Comparison of ENCODE assay signal across 25 mouse cellular contexts in the genomic region with DNA sequence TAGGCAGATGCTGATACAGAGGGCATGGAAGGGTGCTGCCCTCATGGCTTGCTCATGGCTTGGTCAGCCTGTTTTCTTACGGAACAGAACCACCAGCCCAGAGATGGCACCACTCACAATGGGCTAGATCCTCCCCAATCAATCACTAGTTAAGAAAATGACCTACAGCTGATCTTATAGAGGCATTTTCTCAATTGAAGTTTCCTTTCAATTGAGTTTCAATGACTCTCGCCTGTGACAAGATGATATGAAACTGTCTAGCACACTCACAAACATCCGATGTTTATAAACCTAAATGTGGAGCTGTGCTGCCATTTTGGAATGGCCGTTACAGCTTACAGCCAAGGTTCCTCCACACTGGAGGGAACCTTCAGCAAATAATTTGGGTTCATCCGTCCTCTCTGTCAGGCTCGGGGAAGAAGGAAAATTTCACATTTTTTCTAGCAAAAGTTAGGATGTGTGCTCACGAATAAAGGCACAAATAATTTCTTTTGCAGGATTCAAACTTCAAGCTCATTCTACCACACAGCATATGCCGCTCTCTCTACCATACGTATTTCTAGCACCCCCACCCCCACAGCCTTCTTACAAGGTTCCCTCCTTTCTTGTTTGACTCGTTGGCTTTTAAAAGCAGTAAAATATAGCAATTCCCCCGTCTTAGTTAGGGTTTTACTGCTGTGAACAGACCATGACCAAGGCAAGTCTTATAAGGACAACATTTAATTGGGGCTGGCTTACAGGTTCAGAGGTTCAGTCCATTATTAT.
"Had no signal": no experiment of that assay in that cellular context is flagged by ENCODE, and none has a peak within 500 bp of the region (broad histone marks: within the 10 kb centered on the region; RNA-seq: fewer than 3 reads in every experiment).

No protein-coding gene starts in this region.

- H3K9ac ChIP-seq: intestine, embryonic 15.5 days; limb, embryonic 13.5 days; liver, embryonic 12.5 days; liver, embryonic 15.5 days; lung, embryonic 15.5 days; neural tube, embryonic 12.5 days; stomach, embryonic 15.5 days had no signal

- DNase-seq: kidney, adult 18-20 months; kidney, adult 9 months; kidney, postnatal 25 days; layer of hippocampus, postnatal 36 days; liver; lung, adult 18-20 months; lung, postnatal 10 days; lung, postnatal 36 days; midbrain, embryonic 14.5 days; retina, postnatal 1 day; spleen, adult 18-20 months; thymus, adult 2 months; thymus, postnatal 14 days; thymus, postnatal 4 days had no signal

- ATAC-seq: intestine, embryonic 15.5 days; liver, embryonic 12.5 days had no signal

- H3K36me3 ChIP-seq: intestine, embryonic 15.5 days; limb, embryonic 10.5 days; limb, embryonic 13.5 days; liver, embryonic 12.5 days; liver, embryonic 15.5 days; lung, embryonic 15.5 days; midbrain, embryonic 10.5 days; neural tube, embryonic 12.5 days; stomach, embryonic 15.5 days had no signal

- H3K4me3 ChIP-seq: intestine, embryonic 15.5 days; limb, embryonic 10.5 days; limb, embryonic 13.5 days; liver, embryonic 12.5 days; liver, embryonic 15.5 days; lung, embryonic 15.5 days; megakaryocyte, embryonic 14.5 days; midbrain, embryonic 10.5 days; neural tube, embryonic 12.5 days; stomach, embryonic 15.5 days had no signal

- H3K9me3 ChIP-seq: intestine, embryonic 15.5 days; limb, embryonic 10.5 days; limb, embryonic 13.5 days; liver, embryonic 12.5 days; liver, embryonic 15.5 days; lung, embryonic 15.5 days; megakaryocyte, embryonic 14.5 days; midbrain, embryonic 10.5 days; neural tube, embryonic 12.5 days; stomach, embryonic 15.5 days had no signal

- H3K4me2 ChIP-seq: intestine, embryonic 15.5 days; limb, embryonic 13.5 days; liver, embryonic 12.5 days; liver, embryonic 15.5 days; lung, embryonic 15.5 days; neural tube, embryonic 12.5 days; stomach, embryonic 15.5 days had no signal

- H3K4me1 ChIP-seq: intestine, embryonic 15.5 days; liver, embryonic 15.5 days had no signal

- H3K27me3 ChIP-seq: intestine, embryonic 15.5 days; limb, embryonic 13.5 days; liver, embryonic 12.5 days; liver, embryonic 15.5 days; lung, embryonic 15.5 days; neural tube, embryonic 12.5 days; stomach, embryonic 15.5 days had no signal

- H3K27ac ChIP-seq: intestine, embryonic 15.5 days; kidney, postnatal 0 days; limb, embryonic 10.5 days; limb, embryonic 13.5 days; liver, embryonic 12.5 days; liver, embryonic 15.5 days; lung, embryonic 15.5 days; midbrain, embryonic 10.5 days; neural tube, embryonic 12.5 days; stomach, embryonic 15.5 days had no signal
